Mouse (Mus musculus): ENCODE results near the gene Cabcoco1. TPM values are rescaled to one million over a fixed set of nuclear protein-coding genes. Genes with fewer than 3 reads are reported as not detected.

The Cabcoco1 gene
- polyA plus RNA-seq, 1 experiment from 2014 or later = 1.3 TPM

- no peaks in the 10 kb centered on the region for H3K9me3 ChIP-seq (ENCODE audit: control insufficient read depth, low read length)
- H3K27ac ChIP-seq (replicated peaks; ENCODE audit: low read depth, low read length) = no peak overlapping the region
- WGBS = 78% methylated on average over 13 of the region's 13 CpGs
- DNase-seq = no peak
- H3K9ac ChIP-seq (replicated peaks; ENCODE audit: low read length) = no peak overlapping the region
- H3K4me2 ChIP-seq (ENCODE audit: low read length) = no peak overlapping the region
- no peak for ATAC-seq (ENCODE audit: low FRiP score, low TSS enrichment)
- H3K36me3 ChIP-seq (ENCODE audit: control insufficient read depth, insufficient read depth, low read length) = no peaks in the 10 kb centered on the region
- H3K4me1 ChIP-seq (ENCODE audit: control insufficient read depth, insufficient read depth, low read length) = no peaks in the 10 kb centered on the region
- H3K4me3 ChIP-seq (replicated peaks; ENCODE audit: low read depth, low read length) = no peak overlapping the region
- H3K27me3 ChIP-seq (ENCODE audit: control insufficient read depth, insufficient read depth, low read length) = no peaks in the 10 kb centered on the region
Measured at GRCm38 (mm10) chr10:68435001-68435560, 106.6 kb downstream of the Cabcoco1 start.

- H3K4me2 ChIP-seq (ENCODE audit: low read length) = no peak overlapping the region
- 73% methylated on average over 9 of the region's 9 CpGs for WGBS
- no peaks in the 10 kb centered on the region for H3K4me1 ChIP-seq (ENCODE audit: control insufficient read depth, insufficient read depth, low read length)
- no peak overlapping the region for H3K4me3 ChIP-seq (replicated peaks; ENCODE audit: low read depth, low read length)
- no peak for ATAC-seq (ENCODE audit: low FRiP score, low TSS enrichment)
- H3K9me3 ChIP-seq (ENCODE audit: control insufficient read depth, low read length) = no peaks in the 10 kb centered on the region
- H3K36me3 ChIP-seq (ENCODE audit: control insufficient read depth, insufficient read depth, low read length) = no peaks in the 10 kb centered on the region
- H3K27ac ChIP-seq (replicated peaks; ENCODE audit: low read depth, low read length) = no peak overlapping the region
- no peaks in the 10 kb centered on the region for H3K27me3 ChIP-seq (ENCODE audit: control insufficient read depth, insufficient read depth, low read length)
- no peak for DNase-seq
- no peak overlapping the region for H3K9ac ChIP-seq (replicated peaks; ENCODE audit: low read length)
Measured at GRCm38 (mm10) chr10:68434045-68434639, 107.6 kb downstream of the Cabcoco1 start.

- 96% methylated on average over 6 of the region's 6 CpGs for WGBS
- Histone ChIP-seq H3K9me3 (ENCODE audit: control insufficient read depth, low read length) (no peaks in the 10 kb centered on the region), H3K9ac (replicated peaks; ENCODE audit: low read length) (no peak overlapping the region), H3K36me3 (ENCODE audit: control insufficient read depth, insufficient read depth, low read length) (no peaks in the 10 kb centered on the region), H3K4me2 (ENCODE audit: low read length) (no peak overlapping the region), H3K27ac (replicated peaks; ENCODE audit: low read depth, low read length) (no peak overlapping the region), H3K4me1 (ENCODE audit: control insufficient read depth, insufficient read depth, low read length) (no peaks in the 10 kb centered on the region), H3K4me3 (replicated peaks; ENCODE audit: low read depth, low read length) (no peak overlapping the region), H3K27me3 (ENCODE audit: control insufficient read depth, insufficient read depth, low read length) (no peaks in the 10 kb centered on the region)
- no peak for DNase-seq
- ATAC-seq (ENCODE audit: low FRiP score, low TSS enrichment) = no peak
Measured at GRCm38 (mm10) chr10:68431346-68431745, 110.3 kb downstream of the Cabcoco1 start.

GRCm38 (mm10) chr10:68430929-68431328 is 110.8 kb downstream of the Cabcoco1 start:
- DNase-seq = no peak
- H3K4me2 ChIP-seq (ENCODE audit: low read length) = no peak overlapping the region
- no peak overlapping the region for H3K4me3 ChIP-seq (replicated peaks; ENCODE audit: low read depth, low read length)
- ATAC-seq (ENCODE audit: low FRiP score, low TSS enrichment) = no peak
- no peaks in the 10 kb centered on the region for H3K4me1 ChIP-seq (ENCODE audit: control insufficient read depth, insufficient read depth, low read length)
- no peak overlapping the region for H3K9ac ChIP-seq (replicated peaks; ENCODE audit: low read length)
- H3K27me3 ChIP-seq (ENCODE audit: control insufficient read depth, insufficient read depth, low read length) = no peaks in the 10 kb centered on the region
- H3K36me3 ChIP-seq (ENCODE audit: control insufficient read depth, insufficient read depth, low read length) = no peaks in the 10 kb centered on the region
- no peaks in the 10 kb centered on the region for H3K9me3 ChIP-seq (ENCODE audit: control insufficient read depth, low read length)
- H3K27ac ChIP-seq (replicated peaks; ENCODE audit: low read depth, low read length) = no peak overlapping the region
- 93% methylated on average over 13 of the region's 13 CpGs for WGBS

GRCm38 (mm10) chr10:68420393-68420920 is 121.2 kb downstream of the Cabcoco1 start:
- H3K4me3 ChIP-seq (replicated peaks; ENCODE audit: low read depth, low read length) = no peak overlapping the region
- no peak for ATAC-seq (ENCODE audit: low FRiP score, low TSS enrichment)
- no peaks in the 10 kb centered on the region for H3K36me3 ChIP-seq (ENCODE audit: control insufficient read depth, insufficient read depth, low read length)
- no peak overlapping the region for H3K27ac ChIP-seq (replicated peaks; ENCODE audit: low read depth, low read length)
- WGBS = 68% methylated on average over 7 of the region's 7 CpGs
- no peak overlapping the region for H3K4me2 ChIP-seq (ENCODE audit: low read length)
- no peaks in the 10 kb centered on the region for H3K27me3 ChIP-seq (ENCODE audit: control insufficient read depth, insufficient read depth, low read length)
- no peaks in the 10 kb centered on the region for H3K9me3 ChIP-seq (ENCODE audit: control insufficient read depth, low read length)
- H3K4me1 ChIP-seq (ENCODE audit: control insufficient read depth, insufficient read depth, low read length) = no peaks in the 10 kb centered on the region
- peak; percentile 25 for DNase-seq
- no peak overlapping the region for H3K9ac ChIP-seq (replicated peaks; ENCODE audit: low read length)

- ATAC-seq (ENCODE audit: low FRiP score, low TSS enrichment) = no peak
- Histone ChIP-seq H3K4me3 (replicated peaks; ENCODE audit: low read depth, low read length) (no peak overlapping the region), H3K27me3 (ENCODE audit: control insufficient read depth, insufficient read depth, low read length) (no peaks in the 10 kb centered on the region), H3K4me1 (ENCODE audit: control insufficient read depth, insufficient read depth, low read length) (no peaks in the 10 kb centered on the region), H3K36me3 (ENCODE audit: control insufficient read depth, insufficient read depth, low read length) (no peaks in the 10 kb centered on the region), H3K4me2 (ENCODE audit: low read length) (no peak overlapping the region), H3K9ac (replicated peaks; ENCODE audit: low read length) (no peak overlapping the region), H3K9me3 (ENCODE audit: control insufficient read depth, low read length) (no peaks in the 10 kb centered on the region), H3K27ac (replicated peaks; ENCODE audit: low read depth, low read length) (no peak overlapping the region)
- WGBS = 60% methylated on average over 2 of the region's 2 CpGs
- DNase-seq = no peak
Measured at GRCm38 (mm10) chr10:68419893-68420292, 121.8 kb downstream of the Cabcoco1 start.

- H3K4me2 ChIP-seq (ENCODE audit: low read length) = no peak overlapping the region
- H3K36me3 ChIP-seq (ENCODE audit: control insufficient read depth, insufficient read depth, low read length) = no peaks in the 10 kb centered on the region
- DNase-seq (no peak), ATAC-seq (ENCODE audit: low FRiP score, low TSS enrichment) (no peak)
- H3K4me3 ChIP-seq (replicated peaks; ENCODE audit: low read depth, low read length) = no peak overlapping the region
- whole genome bisulfite sequencing = 93% methylated on average over 13 of the region's 13 CpGs
- no peak overlapping the region for H3K27ac ChIP-seq (replicated peaks; ENCODE audit: low read depth, low read length)
- H3K9me3 ChIP-seq (ENCODE audit: control insufficient read depth, low read length) = no peaks in the 10 kb centered on the region
- H3K9ac ChIP-seq (replicated peaks; ENCODE audit: low read length) = no peak overlapping the region
- H3K4me1 ChIP-seq (ENCODE audit: control insufficient read depth, insufficient read depth, low read length) = no peaks in the 10 kb centered on the region
- no peaks in the 10 kb centered on the region for H3K27me3 ChIP-seq (ENCODE audit: control insufficient read depth, insufficient read depth, low read length)
Measured at GRCm38 (mm10) chr10:68417074-68417790, 124.5 kb downstream of the Cabcoco1 start.

GRCm38 (mm10) chr10:68405936-68406335 is 135.8 kb downstream of the Cabcoco1 start:
- 72% methylated on average over 4 of the region's 4 CpGs for WGBS
- Histone ChIP-seq H3K27ac (replicated peaks; ENCODE audit: low read depth, low read length) (no peak overlapping the region), H3K27me3 (ENCODE audit: control insufficient read depth, insufficient read depth, low read length) (no peaks in the 10 kb centered on the region), H3K36me3 (ENCODE audit: control insufficient read depth, insufficient read depth, low read length) (no peaks in the 10 kb centered on the region), H3K4me3 (replicated peaks; ENCODE audit: low read depth, low read length) (no peak overlapping the region), H3K4me1 (ENCODE audit: control insufficient read depth, insufficient read depth, low read length) (no peaks in the 10 kb centered on the region), H3K9me3 (ENCODE audit: control insufficient read depth, low read length) (no peaks in the 10 kb centered on the region), H3K9ac (replicated peaks; ENCODE audit: low read length) (no peak overlapping the region), H3K4me2 (ENCODE audit: low read length) (no peak overlapping the region)
- no peak for DNase-seq
- ATAC-seq (ENCODE audit: low FRiP score, low TSS enrichment) = no peak

Measured in midbrain, embryonic 14.5 days (tissue).